ENCODE assay signal across 8 mouse cellular contexts in the genomic region with DNA sequence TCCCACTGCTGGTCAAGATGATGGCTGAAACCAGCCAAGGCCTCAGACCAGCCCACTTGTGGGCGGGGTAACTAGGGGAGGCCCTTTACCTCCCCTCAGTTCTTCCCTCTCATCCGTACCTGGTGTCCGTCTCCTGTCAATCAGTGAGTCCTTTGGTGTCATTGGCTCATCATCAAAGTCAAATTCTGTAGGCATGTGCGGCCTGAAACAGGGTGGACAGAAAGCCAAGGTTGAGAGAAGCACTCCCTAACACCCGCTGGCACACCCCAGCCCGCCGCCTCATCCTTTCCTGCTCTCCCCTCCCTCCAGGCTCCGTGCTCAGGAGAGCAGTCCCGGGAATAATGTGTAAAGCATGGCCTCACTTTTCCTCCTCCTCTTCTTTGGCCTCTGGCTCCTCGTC. TPM values are rescaled to one million over a fixed set of nuclear protein-coding genes. Genes with fewer than 3 reads are reported as not detected.
DNase-seq lines count a peak whose midpoint lies in the region; ATAC-seq lines count a peak whose summit lies in the region.

No protein-coding gene starts in this region.

- H3K27me3 ChIP-seq in forebrain, embryonic 16.5 days (replicated peaks; ENCODE audit: control insufficient read depth, insufficient read depth, low read length), result no peaks in the 10 kb centered on the region
- H3K27me3 ChIP-seq in kidney, embryonic 16.5 days (ENCODE audit: insufficient read depth, low read length), result no peaks in the 10 kb centered on the region
- H3K27me3 ChIP-seq in stomach, embryonic 15.5 days (replicated peaks), result no peaks in the 10 kb centered on the region

- H3K36me3 ChIP-seq in forebrain, embryonic 16.5 days (ENCODE audit: control insufficient read depth, insufficient read depth), result peaks cover 11% of the 10 kb centered on the region; the same call in 1 of the 2 replicates
- H3K36me3 ChIP-seq in kidney, embryonic 16.5 days (ENCODE audit: insufficient read depth, low read length), result peaks cover 20% of the 10 kb centered on the region
- peaks cover 12% of the 10 kb centered on the region for H3K36me3 ChIP-seq in stomach, embryonic 15.5 days

- peak; percentile 45 to 61 for DNase-seq in heart, adult 9 months (ENCODE audit: low spot score in 2 of 2)
- DNase-seq in heart, adult 18-20 months, result no peak
- peak; percentile 86 for DNase-seq in cerebellum, adult 11-12 months
- DNase-seq in lung, postnatal 25 days (ENCODE audit: low spot score), result peak; percentile 49
- no peak for DNase-seq in layer of hippocampus, adult 9-10 months (ENCODE audit: low spot score)

- peaks cover 55% of the 10 kb centered on the region for H3K4me1 ChIP-seq in forebrain, embryonic 16.5 days (replicated peaks; ENCODE audit: control insufficient read depth, insufficient read depth, low read length)
- peaks cover 59% of the 10 kb centered on the region for H3K4me1 ChIP-seq in kidney, embryonic 16.5 days (ENCODE audit: insufficient read depth, low read length)
- peaks cover 47% of the 10 kb centered on the region for H3K4me1 ChIP-seq in stomach, embryonic 15.5 days

- 0 out of 2 replicates have a peak, but pooled peaks have one; percentile 0 for ATAC-seq in forebrain, embryonic 16.5 days
- peak; percentile 13 for ATAC-seq in kidney, embryonic 16.5 days (ENCODE audit: low FRiP score, low TSS enrichment)
- peak; percentile 8; the same call in 1 of the 2 replicates for ATAC-seq in stomach, embryonic 15.5 days (ENCODE audit: insufficient read depth, low FRiP score, low read depth)

- H3K4me2 ChIP-seq in forebrain, embryonic 16.5 days (ENCODE audit: low read length), result peak overlapping the region; percentile 83
- peak overlapping the region; percentile 82 for H3K4me2 ChIP-seq in kidney, embryonic 16.5 days (replicated peaks; ENCODE audit: low read depth, low read length)
- H3K4me2 ChIP-seq in stomach, embryonic 15.5 days, result peak overlapping the region; percentile 86

- H3K9ac ChIP-seq in forebrain, embryonic 16.5 days (replicated peaks; ENCODE audit: low read depth, low read length), result peak overlapping the region; percentile 85
- peak overlapping the region; percentile 81 for H3K9ac ChIP-seq in kidney, embryonic 16.5 days (replicated peaks; ENCODE audit: low read length)
- H3K9ac ChIP-seq in stomach, embryonic 15.5 days, result peak overlapping the region; percentile 88

- peak overlapping the region; percentile 62 for H3K4me3 ChIP-seq in forebrain, embryonic 16.5 days (replicated peaks; ENCODE audit: low read length)
- peak overlapping the region; percentile 73 for H3K4me3 ChIP-seq in kidney, embryonic 16.5 days (ENCODE audit: low read length)
- H3K4me3 ChIP-seq in stomach, embryonic 15.5 days (replicated peaks), result peak overlapping the region; percentile 71

- H3K9me3 ChIP-seq in forebrain, embryonic 16.5 days (ENCODE audit: control insufficient read depth, low read length), result no peaks in the 10 kb centered on the region
- H3K9me3 ChIP-seq in kidney, embryonic 16.5 days (ENCODE audit: low read length), result no peaks in the 10 kb centered on the region
- H3K9me3 ChIP-seq in stomach, embryonic 15.5 days, result no peaks in the 10 kb centered on the region

- peak overlapping the region; percentile 97 for H3K27ac ChIP-seq in forebrain, embryonic 16.5 days (ENCODE audit: low read length)
- H3K27ac ChIP-seq in kidney, embryonic 16.5 days (ENCODE audit: low read length), result peak overlapping the region; percentile 98
- H3K27ac ChIP-seq in stomach, embryonic 15.5 days, result peak overlapping the region; percentile 98

- 2% methylated on average over 10 of the region's 10 CpGs for WGBS in forebrain, embryonic 16.5 days
- 0% methylated on average over 10 of the region's 10 CpGs for WGBS in kidney, embryonic 16.5 days
- 3% methylated on average over 10 of the region's 10 CpGs for WGBS in stomach, embryonic 15.5 days

RNA-seq across cellular contexts. Expression of a gene that starts 0.2 kb away (rescaled TPM):
- total RNA-seq in heart, adult 18-20 months (2021), result not detected
- not detected in 2 replicates for polyA plus RNA-seq in forebrain, embryonic 16.5 days (2015; fragmentation: Nextera tagmentation; extraction: Ambion mirVana)
- polyA plus RNA-seq in kidney, embryonic 16.5 days (2015; fragmentation: Nextera tagmentation; extraction: Ambion mirVana), result 1.2 TPM in 1 of 2 replicates, not detected in the other
- polyA plus RNA-seq in stomach, embryonic 15.5 days (2015; fragmentation: Nextera tagmentation; extraction: Ambion mirVana), result 1.0 TPM in 1 of 2 replicates, not detected in the other

RNA-seq across cellular contexts. Expression of a gene that starts 1.1 kb away (rescaled TPM):
- 10 to 100 TPM in 1 of 2 experiments, 1 to 10 TPM in 1; 8.3 to 10.7 TPM for total RNA-seq in heart, adult 18-20 months (2021)
- 22.9 and 39.8 TPM in 2 replicates for polyA plus RNA-seq in forebrain, embryonic 16.5 days (2015; fragmentation: Nextera tagmentation; extraction: Ambion mirVana)
- polyA plus RNA-seq in kidney, embryonic 16.5 days (2015; fragmentation: Nextera tagmentation; extraction: Ambion mirVana), result 61.3 and 88.7 TPM in 2 replicates
- 33.1 and 62.5 TPM in 2 replicates for polyA plus RNA-seq in stomach, embryonic 15.5 days (2015; fragmentation: Nextera tagmentation; extraction: Ambion mirVana)

RNA-seq across cellular contexts. Expression of a gene that starts 1.7 kb away (rescaled TPM):
- total RNA-seq in heart, adult 18-20 months (2021), result 10 to 100 TPM; 59.9 to 68.7 TPM
- polyA plus RNA-seq in forebrain, embryonic 16.5 days (2015; fragmentation: Nextera tagmentation; extraction: Ambion mirVana), result 3.0 and 3.7 TPM in 2 replicates
- polyA plus RNA-seq in kidney, embryonic 16.5 days (2015; fragmentation: Nextera tagmentation; extraction: Ambion mirVana), result 19.7 and 21.4 TPM in 2 replicates
- 27.2 and 29.1 TPM in 2 replicates for polyA plus RNA-seq in stomach, embryonic 15.5 days (2015; fragmentation: Nextera tagmentation; extraction: Ambion mirVana)

RNA-seq across cellular contexts. Expression of a gene that starts 4.8 kb away (rescaled TPM):
- total RNA-seq in heart, adult 18-20 months (2021), result 10 to 100 TPM; 24.6 to 27.3 TPM
- 54.8 and 74.1 TPM in 2 replicates for polyA plus RNA-seq in forebrain, embryonic 16.5 days (2015; fragmentation: Nextera tagmentation; extraction: Ambion mirVana)
- polyA plus RNA-seq in kidney, embryonic 16.5 days (2015; fragmentation: Nextera tagmentation; extraction: Ambion mirVana), result 34.7 and 51.6 TPM in 2 replicates
- polyA plus RNA-seq in stomach, embryonic 15.5 days (2015; fragmentation: Nextera tagmentation; extraction: Ambion mirVana), result 25.0 and 63.8 TPM in 2 replicates

RNA-seq across cellular contexts. Expression of a gene that starts 4.9 kb away (rescaled TPM):
- total RNA-seq in heart, adult 18-20 months (2021), result under 1 TPM in 1 of 2 experiments, not detected in 1; 0.80 TPM
- 21.1 and 29.9 TPM in 2 replicates for polyA plus RNA-seq in forebrain, embryonic 16.5 days (2015; fragmentation: Nextera tagmentation; extraction: Ambion mirVana)
- polyA plus RNA-seq in kidney, embryonic 16.5 days (2015; fragmentation: Nextera tagmentation; extraction: Ambion mirVana), result 5.4 and 6.0 TPM in 2 replicates
- 5.9 and 8.1 TPM in 2 replicates for polyA plus RNA-seq in stomach, embryonic 15.5 days (2015; fragmentation: Nextera tagmentation; extraction: Ambion mirVana)

Comparison
In these comparisons a context has a peak if more than half of its experiments do, and no peak if none do; other contexts are left out.
1. DNase-seq: peak in heart, adult 9 months (2 of 2), cerebellum, adult 11-12 months (single experiment) and lung, postnatal 25 days (single experiment); none in heart, adult 18-20 months (0 of 2) and layer of hippocampus, adult 9-10 months (single experiment).
2. Peak in every context shown above with its lines, with median percentiles within 50 percentile points of each other: ATAC-seq, H3K27ac ChIP-seq, H3K4me2 ChIP-seq, H3K4me3 ChIP-seq and H3K9ac ChIP-seq.